Comparison of ENCODE assay signal across 8 mouse cellular contexts in the genomic region with DNA sequence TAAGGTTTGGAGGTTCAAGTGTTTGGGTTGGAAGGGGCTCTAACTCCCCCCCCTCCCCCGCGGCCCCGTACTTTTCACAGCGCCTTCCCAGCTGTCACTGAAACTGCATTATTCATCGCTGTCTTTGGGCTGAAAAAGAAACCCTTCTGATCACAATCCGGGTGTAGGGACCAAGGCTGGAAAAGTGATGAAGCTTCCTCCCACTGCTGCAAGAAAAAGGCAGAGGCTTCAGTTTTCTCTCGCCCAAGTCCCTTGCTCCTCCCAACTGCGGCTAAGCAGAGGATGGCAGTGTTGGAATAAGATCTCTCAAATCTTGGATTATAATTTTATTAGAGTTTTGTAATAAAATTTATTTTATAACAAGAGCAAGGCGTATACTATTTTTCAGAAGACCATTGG. TPM values are rescaled to one million over a fixed set of nuclear protein-coding genes. Genes with fewer than 3 reads are reported as not detected.
DNase-seq lines count a peak whose midpoint lies in the region; ATAC-seq and TF ChIP-seq lines count a peak whose summit lies in the region.

No protein-coding gene starts in this region.

- peaks cover 33% of the 10 kb centered on the region for H3K4me1 ChIP-seq in embryonic facial prominence, embryonic 15.5 days
- H3K4me1 ChIP-seq in intestine, postnatal 0 days (replicated peaks; ENCODE audit: control insufficient read depth, insufficient read depth, low read length): peaks cover 2% of the 10 kb centered on the region; the same call in 1 of the 2 replicates
- peaks cover 15% of the 10 kb centered on the region for H3K4me1 ChIP-seq in neural tube, embryonic 14.5 days (ENCODE audit: control insufficient read depth, insufficient read depth, low read length)

- H3K9ac ChIP-seq in embryonic facial prominence, embryonic 15.5 days: 0 out of 2 replicates have a peak overlapping the region, but pooled peaks have one; percentile 6
- H3K9ac ChIP-seq in intestine, postnatal 0 days (ENCODE audit: low read depth, low read length): peak overlapping the region; percentile 52; the same call in 1 of the 2 replicates
- H3K9ac ChIP-seq in neural tube, embryonic 14.5 days (replicated peaks; ENCODE audit: low read depth, low read length): peak overlapping the region; percentile 78

- H3K9me3 ChIP-seq in embryonic facial prominence, embryonic 15.5 days (replicated peaks): no peaks in the 10 kb centered on the region
- no peaks in the 10 kb centered on the region for H3K9me3 ChIP-seq in intestine, postnatal 0 days (ENCODE audit: control insufficient read depth)
- no peaks in the 10 kb centered on the region for H3K9me3 ChIP-seq in neural tube, embryonic 14.5 days (ENCODE audit: control insufficient read depth, low read length)

- peak overlapping the region; percentile 100 for H3K27ac ChIP-seq in layer of hippocampus, adult 2 months
- peak overlapping the region; percentile 95 for H3K27ac ChIP-seq in embryonic facial prominence, embryonic 15.5 days (replicated peaks)
- H3K27ac ChIP-seq in intestine, postnatal 0 days (ENCODE audit: low read depth, low read length): peak overlapping the region; percentile 1; the same call in 1 of the 2 replicates
- peak overlapping the region; percentile 98 for H3K27ac ChIP-seq in neural tube, embryonic 14.5 days (ENCODE audit: low read depth, low read length)

- no peak for ATAC-seq in embryonic facial prominence, embryonic 15.5 days (ENCODE audit: insufficient number of reproducible peaks, low FRiP score, low TSS enrichment, low read depth)
- ATAC-seq in intestine, postnatal 0 days: no peak
- ATAC-seq in neural tube, embryonic 14.5 days (ENCODE audit: low read depth): no peak

- no peaks in the 10 kb centered on the region for H3K27me3 ChIP-seq in embryonic facial prominence, embryonic 15.5 days
- no peaks in the 10 kb centered on the region for H3K27me3 ChIP-seq in intestine, postnatal 0 days (replicated peaks; ENCODE audit: control insufficient read depth, insufficient read depth, low read length)
- no peaks in the 10 kb centered on the region for H3K27me3 ChIP-seq in neural tube, embryonic 14.5 days (ENCODE audit: control insufficient read depth, insufficient read depth, low read length)

- peak overlapping the region; percentile 47 for H3K4me2 ChIP-seq in embryonic facial prominence, embryonic 15.5 days (replicated peaks)
- peak overlapping the region; percentile 62 for H3K4me2 ChIP-seq in intestine, postnatal 0 days (replicated peaks; ENCODE audit: low read depth)
- peak overlapping the region; percentile 55 for H3K4me2 ChIP-seq in neural tube, embryonic 14.5 days (ENCODE audit: low read depth, low read length)

- peak overlapping the region; percentile 57 for H3K4me3 ChIP-seq in layer of hippocampus, adult 2 months
- H3K4me3 ChIP-seq in embryonic facial prominence, embryonic 15.5 days (replicated peaks): peak overlapping the region; percentile 38
- peak overlapping the region; percentile 26 for H3K4me3 ChIP-seq in intestine, postnatal 0 days (ENCODE audit: low read depth, low read length)
- peak overlapping the region; percentile 30 for H3K4me3 ChIP-seq in neural tube, embryonic 14.5 days (ENCODE audit: low read depth, low read length)

- H3K36me3 ChIP-seq in embryonic facial prominence, embryonic 15.5 days: no peaks in the 10 kb centered on the region
- no peaks in the 10 kb centered on the region for H3K36me3 ChIP-seq in intestine, postnatal 0 days (ENCODE audit: control insufficient read depth, insufficient read depth)
- H3K36me3 ChIP-seq in neural tube, embryonic 14.5 days (ENCODE audit: control insufficient read depth, insufficient read depth, low read length): no peaks in the 10 kb centered on the region

- WGBS in embryonic facial prominence, embryonic 15.5 days: 6% methylated on average over 9 of the region's 9 CpGs
- WGBS in intestine, postnatal 0 days: 16% methylated on average over 9 of the region's 9 CpGs
- WGBS in neural tube, embryonic 14.5 days: 5% methylated on average over 9 of the region's 9 CpGs

- DNase-seq in layer of hippocampus, adult 2 months (ENCODE audit: low spot score in 2 of 2): no peak
- DNase-seq in layer of hippocampus, adult 9-10 months (ENCODE audit: low spot score): no peak
- no peak for DNase-seq in urinary bladder, adult 2 months (ENCODE audit: low spot score)
- DNase-seq in cerebellum, adult 11 months: no peak
- no peak for DNase-seq in spleen, postnatal 4 days (ENCODE audit: low spot score in 2 of 2)

- no peak for TF ChIP-seq CTCF in layer of hippocampus, adult 2 months (conservative IDR thresholded peaks at IDR 0.05)
- no peak for TF ChIP-seq CTCF in intestine, postnatal 0 days (IDR thresholded peaks at IDR 0.05; ENCODE audit: low read depth)

RNA-seq across cellular contexts. Expression of gene Tmem107, which starts 2.1 kb away (rescaled TPM):
- 10 to 100 TPM; 20.3 to 21.6 TPM for total RNA-seq in layer of hippocampus, adult 2 months (2021)
- 102 and 137 TPM in 2 replicates for polyA plus RNA-seq in embryonic facial prominence, embryonic 15.5 days (2015; fragmentation: Nextera tagmentation; extraction: Ambion mirVana)
- 14.5 TPM in 2 replicates for polyA plus RNA-seq in intestine, postnatal 0 days (2015; fragmentation: Nextera tagmentation; extraction: Ambion mirVana)
- polyA plus RNA-seq in neural tube, embryonic 14.5 days (2014; fragmentation: Nextera tagmentation; extraction: Ambion mirVana): 24.7 and 27.7 TPM in 2 replicates
- 17.9 and 25.8 TPM in 2 replicates for polyA plus RNA-seq in urinary bladder, adult 2 months (2012; rRNA removed)

RNA-seq across cellular contexts. Expression of gene Borcs6, which starts 13.1 kb away (rescaled TPM):
- 10 to 100 TPM; 26.6 to 30.8 TPM for total RNA-seq in layer of hippocampus, adult 2 months (2021)
- 14.9 and 15.7 TPM in 2 replicates for polyA plus RNA-seq in embryonic facial prominence, embryonic 15.5 days (2015; fragmentation: Nextera tagmentation; extraction: Ambion mirVana)
- 13.4 and 13.8 TPM in 2 replicates for polyA plus RNA-seq in intestine, postnatal 0 days (2015; fragmentation: Nextera tagmentation; extraction: Ambion mirVana)
- polyA plus RNA-seq in neural tube, embryonic 14.5 days (2014; fragmentation: Nextera tagmentation; extraction: Ambion mirVana): 16.1 and 17.7 TPM in 2 replicates
- polyA plus RNA-seq in urinary bladder, adult 2 months (2012; rRNA removed): 18.0 and 19.4 TPM in 2 replicates

RNA-seq across cellular contexts. Expression of gene Vamp2, which starts 15.6 kb away (rescaled TPM):
- total RNA-seq in layer of hippocampus, adult 2 months (2021): 1,000 to 10,000 TPM in 1 of 2 experiments, 100 to 1,000 TPM in 1; 988 to 1,016 TPM
- polyA plus RNA-seq in embryonic facial prominence, embryonic 15.5 days (2015; fragmentation: Nextera tagmentation; extraction: Ambion mirVana): 111 and 149 TPM in 2 replicates
- 45.3 and 50.3 TPM in 2 replicates for polyA plus RNA-seq in intestine, postnatal 0 days (2015; fragmentation: Nextera tagmentation; extraction: Ambion mirVana)
- polyA plus RNA-seq in neural tube, embryonic 14.5 days (2014; fragmentation: Nextera tagmentation; extraction: Ambion mirVana): 337 and 385 TPM in 2 replicates
- 163 and 180 TPM in 2 replicates for polyA plus RNA-seq in urinary bladder, adult 2 months (2012; rRNA removed)

RNA-seq across cellular contexts. Expression of gene Per1, which starts 22.4 kb away (rescaled TPM):
- 10 to 100 TPM; 83.4 to 95.2 TPM for total RNA-seq in layer of hippocampus, adult 2 months (2021)
- polyA plus RNA-seq in embryonic facial prominence, embryonic 15.5 days (2015; fragmentation: Nextera tagmentation; extraction: Ambion mirVana): 29.6 and 34.4 TPM in 2 replicates
- polyA plus RNA-seq in intestine, postnatal 0 days (2015; fragmentation: Nextera tagmentation; extraction: Ambion mirVana): 7.2 and 11.3 TPM in 2 replicates
- polyA plus RNA-seq in neural tube, embryonic 14.5 days (2014; fragmentation: Nextera tagmentation; extraction: Ambion mirVana): 6.5 and 9.4 TPM in 2 replicates
- 26.8 and 28.5 TPM in 2 replicates for polyA plus RNA-seq in urinary bladder, adult 2 months (2012; rRNA removed)

RNA-seq across cellular contexts. Expression of gene Aurkb, which starts 27.2 kb away (rescaled TPM):
- under 1 TPM; 0.54 to 0.79 TPM for total RNA-seq in layer of hippocampus, adult 2 months (2021)
- 122 and 123 TPM in 2 replicates for polyA plus RNA-seq in embryonic facial prominence, embryonic 15.5 days (2015; fragmentation: Nextera tagmentation; extraction: Ambion mirVana)
- 24.3 and 26.2 TPM in 2 replicates for polyA plus RNA-seq in intestine, postnatal 0 days (2015; fragmentation: Nextera tagmentation; extraction: Ambion mirVana)
- polyA plus RNA-seq in neural tube, embryonic 14.5 days (2014; fragmentation: Nextera tagmentation; extraction: Ambion mirVana): 8.7 and 12.8 TPM in 2 replicates
- polyA plus RNA-seq in urinary bladder, adult 2 months (2012; rRNA removed): 3.6 and 4.1 TPM in 2 replicates

Comparison
In these comparisons a context has a peak if more than half of its experiments do, and no peak if none do; other contexts are left out.
1. H3K27ac ChIP-seq: peak in every context shown above with its lines; median percentile 100 in layer of hippocampus, adult 2 months; 98 in neural tube, embryonic 14.5 days; 95 in embryonic facial prominence, embryonic 15.5 days; 1 in intestine, postnatal 0 days.
2. H3K9ac ChIP-seq: peak in every context shown above with its lines; median percentile 78 in neural tube, embryonic 14.5 days; 52 in intestine, postnatal 0 days; 6 in embryonic facial prominence, embryonic 15.5 days.